Mouse (Mus musculus): ENCODE measurements around the gene Fhl3.
"Not testable (repeated sequence)": the region's sequence is repeated elsewhere in the genome, so short reads cannot be mapped to it uniquely, and the experiment has no call there.

The Fhl3 gene

GRCm38 (mm10) chr4:124683474-124683873, 17.0 kb upstream of the Fhl3 start:
- no peak for DNase-seq (ENCODE audit: low spot score)

- no peak for DNase-seq (ENCODE audit: low spot score)
Measured at GRCm38 (mm10) chr4:124685004-124685403, 15.5 kb upstream of the Fhl3 start.

GRCm38 (mm10) chr4:124685453-124685852, 15.0 kb upstream of the Fhl3 start:
- no peak for DNase-seq (ENCODE audit: low spot score)

- DNase-seq (ENCODE audit: low spot score) = no peak
Measured at GRCm38 (mm10) chr4:124685897-124686402, 14.6 kb upstream of the Fhl3 start.

GRCm38 (mm10) chr4:124691455-124691854, 9.0 kb upstream of the Fhl3 start:
- no peak for DNase-seq (ENCODE audit: low spot score)

GRCm38 (mm10) chr4:124692416-124692861, 8.1 kb upstream of the Fhl3 start:
- no peak for DNase-seq (ENCODE audit: low spot score)

- DNase-seq (ENCODE audit: low spot score) = peak; percentile 78
Measured at GRCm38 (mm10) chr4:124693135-124693894, 7.2 kb upstream of the Fhl3 start, which contains the start of gene Utp11. Gene Utp11, minus strand, starts transcription at chr4:124693600.

- no peak for DNase-seq (ENCODE audit: low spot score)
Measured at GRCm38 (mm10) chr4:124694572-124694971, 5.9 kb upstream of the Fhl3 start.

- no peak for DNase-seq (ENCODE audit: low spot score)
Measured at GRCm38 (mm10) chr4:124695786-124696516, 4.5 kb upstream of the Fhl3 start.

- no peak for DNase-seq (ENCODE audit: low spot score)
Measured at GRCm38 (mm10) chr4:124699791-124700190, 710 bp upstream of the Fhl3 start.

- no peak for DNase-seq (ENCODE audit: low spot score)
Measured at GRCm38 (mm10) chr4:124701052-124701845, 748 bp downstream of the Fhl3 start.

- no peak for DNase-seq (ENCODE audit: low spot score)
Measured at GRCm38 (mm10) chr4:124701916-124702315, 1.4 kb downstream of the Fhl3 start.

- no peak for DNase-seq (ENCODE audit: low spot score)
Measured at GRCm38 (mm10) chr4:124703406-124703805, 2.9 kb downstream of the Fhl3 start.

GRCm38 (mm10) chr4:124703881-124704796, 3.6 kb downstream of the Fhl3 start:
- DNase-seq (ENCODE audit: low spot score) = no peak

- no peak for DNase-seq (ENCODE audit: low spot score)
Measured at GRCm38 (mm10) chr4:124704797-124705474, 4.4 kb downstream of the Fhl3 start.

- DNase-seq (ENCODE audit: low spot score) = no peak
Measured at GRCm38 (mm10) chr4:124705661-124706269, 5.3 kb downstream of the Fhl3 start.

GRCm38 (mm10) chr4:124707381-124708199, 7.1 kb downstream of the Fhl3 start:
- DNase-seq (ENCODE audit: low spot score) = not testable (repeated sequence)

GRCm38 (mm10) chr4:124708200-124708517, 7.7 kb downstream of the Fhl3 start:
- DNase-seq (ENCODE audit: low spot score) = not testable (repeated sequence)
